Mouse (Mus musculus) telencephalon, adult 2 months (tissue): ENCODE results near the gene Sh3bp2.
A peak's percentile ranks its signal among the peaks of the same experiment; 100 is the strongest.

Source experiments
- DNase-seq: peaks from one replicate; pipeline ENCODE4 v3.0.0-alpha.2; 2011; ENCODE audit warnings: low read depth, low spot score

Sh3bp2 gene

GRCm38 (mm10) chr5:34525663-34526476 lies at the start of gene Sh3bp2:
Sh3bp2 (plus strand) TSS chr5:34525838.
- peak; percentile 75 for DNase-seq

GRCm38 (mm10) chr5:34480926-34481325 lies 44.7 kb upstream of the Sh3bp2 start:
- no peak for DNase-seq

GRCm38 (mm10) chr5:34485731-34486130 lies 39.9 kb upstream of the Sh3bp2 start:
- no peak for DNase-seq

- peak; percentile 39 for DNase-seq
These were observed 38.1 kb upstream of the Sh3bp2 start for GRCm38 (mm10) chr5:34487320-34488090.

DNA sequence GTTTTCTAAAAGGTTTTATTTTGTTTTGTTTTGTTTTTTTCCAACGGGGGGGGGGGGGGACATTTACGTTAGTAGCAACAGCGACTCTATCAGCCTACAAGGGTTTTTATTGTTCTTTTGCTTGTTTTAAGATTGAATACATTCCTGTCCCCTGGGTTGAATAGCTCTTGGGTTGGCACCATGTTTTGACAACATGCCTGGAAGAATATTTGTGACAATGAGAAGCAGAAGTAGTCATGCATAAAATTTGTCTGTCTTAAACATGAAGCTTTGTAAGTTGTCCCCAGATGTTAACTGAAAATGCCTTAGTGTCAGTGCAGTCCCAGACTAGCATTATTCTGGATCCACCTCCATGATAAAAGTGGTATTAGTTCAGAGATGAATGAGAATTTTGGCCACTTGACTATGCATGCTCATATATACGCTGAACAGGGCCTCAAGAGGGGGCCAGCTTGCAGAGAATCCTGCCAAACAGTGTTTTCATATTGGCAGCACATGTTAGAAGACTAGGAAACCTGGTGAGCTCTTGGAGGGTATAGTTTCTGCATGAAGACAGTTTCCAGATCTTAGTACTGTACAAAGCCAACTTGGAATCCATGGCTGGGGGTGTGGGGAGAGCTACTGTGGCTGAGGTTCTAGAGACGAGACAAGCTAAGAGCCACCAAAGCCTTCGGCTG lies 36.8 kb upstream of the Sh3bp2 start:
- DNase-seq, result no peak

GRCm38 (mm10) chr5:34489418-34489787 lies 36.2 kb upstream of the Sh3bp2 start:
- DNase-seq, result no peak

GRCm38 (mm10) chr5:34496745-34497144 lies 28.9 kb upstream of the Sh3bp2 start:
- no peak for DNase-seq

GRCm38 (mm10) chr5:34500886-34501285 lies 24.8 kb upstream of the Sh3bp2 start:
- no peak for DNase-seq

GRCm38 (mm10) chr5:34501588-34501987 lies 24.1 kb upstream of the Sh3bp2 start:
- no peak for DNase-seq

DNA sequence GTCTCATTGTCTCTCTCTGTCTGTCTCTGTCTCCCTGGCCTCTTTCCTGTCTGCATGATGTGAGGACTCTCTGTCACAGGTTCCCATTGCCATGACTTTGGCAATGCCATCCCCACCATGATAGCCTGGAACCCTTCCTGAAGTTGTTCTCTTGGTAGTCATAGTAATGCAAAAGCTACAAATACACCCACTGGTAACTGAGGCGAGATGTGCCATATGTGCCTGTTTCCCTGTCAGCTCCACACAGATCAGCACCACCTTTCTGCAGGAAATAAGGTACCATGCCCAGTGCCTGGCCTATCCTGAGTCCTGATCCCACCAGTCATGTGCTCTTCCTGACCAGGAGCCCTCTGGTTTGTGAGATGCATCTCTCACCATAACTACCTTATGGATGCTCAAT lies 23.2 kb upstream of the Sh3bp2 start:
- no peak for DNase-seq

DNA sequence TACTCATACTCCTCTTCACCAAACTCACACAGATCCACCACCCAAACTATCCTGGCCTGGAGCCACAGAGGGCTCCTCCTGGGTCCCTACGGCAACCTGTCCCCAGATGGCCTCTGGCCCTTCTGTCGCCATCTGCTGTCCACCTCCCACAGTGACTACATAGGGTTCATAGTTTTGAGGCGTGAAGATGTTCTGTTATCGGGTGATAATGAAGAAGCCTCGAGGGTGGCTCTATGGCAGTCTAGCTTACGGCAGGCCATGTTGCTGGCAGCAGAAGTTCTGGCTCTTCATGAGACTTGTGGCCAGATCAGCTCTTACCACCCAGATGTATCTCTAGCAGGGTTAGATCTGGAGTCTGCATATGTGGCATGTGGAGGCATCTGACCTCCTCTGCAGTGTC lies 22.8 kb upstream of the Sh3bp2 start:
- DNase-seq, result no peak

- DNase-seq, result no peak
These were observed 13.2 kb upstream of the Sh3bp2 start for GRCm38 (mm10) chr5:34512486-34512885.

DNA sequence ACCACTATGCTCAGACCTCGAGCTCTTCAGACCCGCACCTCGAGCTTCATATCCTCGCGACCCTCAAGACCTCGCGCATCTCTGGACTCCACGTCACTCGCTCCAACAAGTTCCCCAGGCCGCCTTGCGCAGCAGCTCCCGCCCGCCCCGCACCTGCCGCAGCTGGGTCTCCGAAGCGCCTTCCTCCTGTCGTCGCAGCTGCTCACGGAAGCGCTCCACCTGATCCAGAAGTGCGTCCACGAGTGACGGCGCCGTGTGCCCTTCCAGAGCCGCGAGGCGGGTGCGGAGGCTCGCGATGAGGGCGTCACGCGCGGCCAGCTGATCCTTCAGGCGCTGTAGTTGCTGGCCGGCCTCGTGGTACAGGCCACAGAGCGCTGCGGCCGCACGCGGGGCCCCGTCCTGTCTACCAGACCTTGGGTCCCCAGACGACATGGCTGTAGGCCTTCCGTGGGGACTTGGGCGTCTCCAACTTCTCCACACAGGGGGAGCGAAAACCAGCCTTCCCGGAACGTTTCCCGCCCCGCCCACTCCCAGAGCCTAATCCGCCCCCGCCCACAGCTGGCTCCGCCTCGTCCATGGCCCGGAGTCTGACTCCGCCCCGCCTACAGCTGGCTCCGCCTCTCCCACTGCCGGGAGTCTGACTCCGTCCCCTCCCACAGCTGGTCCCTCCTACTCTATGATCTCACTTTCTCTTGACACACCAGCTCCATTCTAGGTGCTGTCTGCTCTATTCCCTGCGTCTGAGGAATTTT lies 12.0 kb upstream of the Sh3bp2 start, which contains the start of gene Tnip2:
Tnip2 (minus strand) TSS at position 526 of the 752 bp plus-strand sequence.
- DNase-seq, result peak; percentile 88

- DNase-seq, result no peak
These were observed 11.4 kb upstream of the Sh3bp2 start for GRCm38 (mm10) chr5:34514218-34514566.

- no peak for DNase-seq
These were observed 10.5 kb upstream of the Sh3bp2 start for GRCm38 (mm10) chr5:34515096-34515495.

- DNase-seq, result no peak
These were observed 7.7 kb upstream of the Sh3bp2 start for GRCm38 (mm10) chr5:34517913-34518312.

DNA sequence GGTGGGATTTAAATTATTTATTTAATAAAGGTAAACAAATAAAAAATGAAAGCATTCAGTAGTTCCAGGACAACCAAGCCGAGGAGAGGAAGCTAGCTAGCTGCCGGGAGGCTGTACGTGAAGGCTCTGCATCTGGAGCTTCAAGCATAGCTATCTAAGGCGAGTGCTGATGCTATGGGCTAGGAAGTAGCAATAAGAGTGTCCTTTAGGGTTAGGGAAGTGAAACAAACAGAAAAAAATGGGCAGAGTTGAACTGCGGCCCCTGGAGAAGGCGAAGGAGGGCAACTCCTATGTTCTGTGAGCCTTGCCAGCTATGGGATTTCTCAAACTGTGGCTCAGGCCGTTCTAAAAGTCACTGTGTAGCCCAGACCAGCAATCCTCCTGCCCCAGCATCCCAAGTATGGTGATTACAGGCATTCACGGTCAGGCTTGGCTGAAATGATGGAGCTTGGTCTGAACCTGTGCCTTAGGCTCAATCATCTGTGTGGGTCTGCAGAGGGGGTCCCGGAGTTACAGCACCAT lies 6.2 kb upstream of the Sh3bp2 start:
- DNase-seq, result no peak

DNA sequence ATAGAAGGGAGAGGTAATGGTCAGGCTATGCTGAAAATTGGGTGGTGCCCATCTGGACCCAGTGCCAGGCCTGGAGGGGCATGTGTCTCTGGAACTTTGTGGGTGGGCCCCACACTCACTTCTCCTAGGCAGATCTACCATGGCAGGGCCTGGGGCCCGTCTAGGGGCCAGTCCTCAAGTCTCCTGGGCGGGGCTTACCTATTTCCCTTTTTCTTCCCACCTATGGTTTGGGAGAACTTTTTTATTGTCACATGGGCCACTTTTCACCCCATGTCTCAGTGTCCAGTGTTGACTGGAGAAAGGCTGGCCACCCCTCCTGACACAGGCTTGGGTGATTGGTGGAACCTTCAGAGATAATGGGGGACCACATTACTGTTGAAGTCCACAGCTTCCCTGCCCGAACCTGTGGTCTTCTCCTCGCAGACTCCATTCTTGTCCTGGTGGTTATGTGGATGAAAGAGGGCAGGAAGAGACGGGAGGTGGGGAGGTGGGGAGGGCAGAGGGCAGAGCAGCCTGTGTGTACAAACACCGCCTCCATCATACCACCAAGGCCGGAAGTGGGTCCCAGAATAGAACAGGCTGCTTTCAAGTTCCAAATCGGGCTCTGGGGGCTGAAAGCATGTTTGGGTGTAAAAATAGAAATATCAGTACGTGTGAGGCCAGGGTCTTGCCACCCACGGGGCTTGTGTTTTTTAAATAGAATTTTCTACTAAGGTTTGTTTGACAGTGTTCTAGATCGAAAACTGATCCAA lies 5.0 kb upstream of the Sh3bp2 start:
- no peak for DNase-seq

GRCm38 (mm10) chr5:34521337-34521736 lies 4.3 kb upstream of the Sh3bp2 start:
- no peak for DNase-seq

DNA sequence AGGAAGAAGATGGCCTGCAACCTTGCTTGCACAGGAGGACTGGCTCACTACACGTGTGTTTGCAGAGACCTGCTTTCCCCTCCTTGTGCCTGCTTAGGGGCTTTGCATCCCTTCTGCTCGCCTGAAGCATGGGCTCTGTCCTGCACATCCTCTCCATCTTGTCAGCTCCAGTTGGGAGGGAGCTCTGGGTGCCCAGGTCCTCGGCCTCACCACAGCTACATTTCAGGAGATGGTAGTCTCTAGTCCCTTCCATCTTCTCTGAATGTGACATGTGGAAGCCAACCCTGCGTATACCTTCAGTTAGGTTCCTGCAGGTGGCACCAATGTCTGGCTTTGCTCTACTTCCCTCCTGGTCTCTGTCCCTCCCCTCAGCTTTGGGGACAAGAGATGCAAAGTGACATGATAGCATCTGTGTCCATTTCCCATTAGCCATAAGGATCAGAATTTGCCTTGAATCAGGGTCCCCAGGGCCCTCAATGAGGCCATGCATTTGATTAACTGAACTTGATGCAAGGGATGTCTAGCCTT lies 1.6 kb upstream of the Sh3bp2 start:
- DNase-seq, result no peak
